Mouse (Mus musculus): ENCODE data around the gene Zdbf2. TPM values are rescaled to one million over a fixed set of nuclear protein-coding genes. Genes with fewer than 3 reads are reported as not detected.
"Not testable (repeated sequence)": the region's sequence is repeated elsewhere in the genome, so short reads cannot be mapped to it uniquely, and the experiment has no call there.

The Zdbf2 gene
- polyA plus RNA-seq, 1 experiment from 2014 or later = 0.25 TPM

GRCm38 (mm10) chr1:63309661-63310060 lies 36.6 kb downstream of the Zdbf2 start:
- no peaks in the 10 kb centered on the region for H3K4me1 ChIP-seq (ENCODE audit: insufficient read depth)
- no peak for TF ChIP-seq EP300 (IDR thresholded peaks at IDR 0.05; ENCODE audit: low read depth)
- no peak for TF ChIP-seq CTCF (IDR thresholded peaks at IDR 0.05; ENCODE audit: low read depth)
- DNase-seq = no peak
- H3K36me3 ChIP-seq (replicated peaks; ENCODE audit: insufficient read depth, low read length) = no peaks in the 10 kb centered on the region
- H3K27me3 ChIP-seq (ENCODE audit: insufficient read depth, low read length) = 0 out of 2 replicates have a peak, but pooled peaks cover 4% of the 10 kb centered on the region
- H3K4me3 ChIP-seq (ENCODE audit: low read depth, low read length) = no peak overlapping the region
- WGBS (ENCODE audit: insufficient replicate concordance) = 48% methylated on average over 18 of the region's 18 CpGs
- no peak overlapping the region for H3K4me2 ChIP-seq (ENCODE audit: low read depth, low read length)
- no peak overlapping the region for H3K9ac ChIP-seq (replicated peaks)
- no peaks in the 10 kb centered on the region for H3K9me3 ChIP-seq (ENCODE audit: low read length)
- no peak overlapping the region for H3K27ac ChIP-seq (ENCODE audit: low read depth)
- ATAC-seq = no peak

GRCm38 (mm10) chr1:63323565-63324132 lies 50.6 kb downstream of the Zdbf2 start:
- H3K36me3 ChIP-seq (replicated peaks; ENCODE audit: insufficient read depth, low read length); H3K9ac ChIP-seq (replicated peaks); H3K9me3 ChIP-seq (ENCODE audit: low read length); H3K4me1 ChIP-seq (ENCODE audit: insufficient read depth); H3K27me3 ChIP-seq (ENCODE audit: insufficient read depth, low read length); DNase-seq; H3K27ac ChIP-seq (ENCODE audit: low read depth); ATAC-seq; H3K4me3 ChIP-seq (ENCODE audit: low read depth, low read length); H3K4me2 ChIP-seq (ENCODE audit: low read depth, low read length): not testable (repeated sequence)
- 43% methylated on average over 12 of the region's 12 CpGs for WGBS (ENCODE audit: insufficient replicate concordance)

Small RNA genes within 50 kb of the gene (microRNA-seq; reads per million reads assigned to microRNA genes)
- not detected for gene Gm24513

Other genes with a start within 250 kb of the Zdbf2 start
- 2.3 and 2.8 TPM in 2 replicates for gene Ino80d, start 158.6 kb upstream of the Zdbf2 start, polyA plus RNA-seq (2015; fragmentation: Nextera tagmentation; extraction: Ambion mirVana)
- gene Eef1b2, start 96.4 kb upstream of the Zdbf2 start, polyA plus RNA-seq (2015; fragmentation: Nextera tagmentation; extraction: Ambion mirVana) = 352 and 364 TPM in 2 replicates
- gene Ndufs1, start 96.4 kb upstream of the Zdbf2 start, polyA plus RNA-seq (2015; fragmentation: Nextera tagmentation; extraction: Ambion mirVana) = 88.8 and 102 TPM in 2 replicates
- gene Gpr1, start 58.7 kb upstream of the Zdbf2 start, polyA plus RNA-seq (2015; fragmentation: Nextera tagmentation; extraction: Ambion mirVana) = 0.05 TPM in 1 of 2 replicates, not detected in the other
- gene Adam23, start 172.6 kb downstream of the Zdbf2 start, polyA plus RNA-seq (2015; fragmentation: Nextera tagmentation; extraction: Ambion mirVana) = 4.5 and 6.1 TPM in 2 replicates